Mouse (Mus musculus) kidney, embryonic 14.5 days (tissue): Measurements from ENCODE around the gene Taf9. TPM values are rescaled to one million over a fixed set of nuclear protein-coding genes. Genes with fewer than 3 reads are reported as not detected.

Source experiments
- ATAC-seq: fragments of 200-750 bp; cut with Nextera tagmentation; 2 replicates; pipeline ENCODE4 v1.8.0; 2017; ENCODE audit warnings: moderate number of reproducible peaks, mild to moderate bottlenecking, moderate TSS enrichment, moderate library complexity; ENCODE audit not compliant: low FRiP score, low TSS enrichment
- H3K27ac ChIP-seq: fragments of 300-500 bp; sonication (generic); 2 replicates; pipeline ENCODE4 v1.5.1; 2014; ENCODE audit warnings: low read depth, mild to moderate bottlenecking, low read length, moderate library complexity, mixed read lengths
- H3K27me3 ChIP-seq: fragments of 300-500 bp; sonication (generic); 2 replicates; pipeline ENCODE4 v1.6.1; 2014; ENCODE audit warnings: mild to moderate bottlenecking, low read length; ENCODE audit not compliant: control insufficient read depth, insufficient read depth
- H3K36me3 ChIP-seq: fragments of 300-500 bp; sonication (generic); 2 replicates; pipeline ENCODE4 v1.6.1; 2014; ENCODE audit warnings: low read length, mixed read lengths; ENCODE audit not compliant: control insufficient read depth, insufficient read depth
- H3K4me1 ChIP-seq: fragments of 300-500 bp; sonication (generic); 2 replicates; pipeline ENCODE4 v1.6.1; 2014; ENCODE audit warnings: low read length, mixed read lengths; ENCODE audit not compliant: control insufficient read depth, insufficient read depth
- H3K4me2 ChIP-seq: fragments of 300-500 bp; sonication (generic); replicated peaks from 2 replicates; pipeline ENCODE4 v1.6.1; 2014; ENCODE audit warnings: low read depth, mild to moderate bottlenecking, low read length
- H3K4me3 ChIP-seq: fragments of 300-500 bp; sonication (generic); 2 replicates; pipeline ENCODE4 v1.5.1; 2014; ENCODE audit warnings: mild to moderate bottlenecking, low read length
- H3K9ac ChIP-seq: fragments of 300-500 bp; sonication (generic); 2 replicates; pipeline ENCODE4 v1.6.1; 2014; ENCODE audit warnings: low read depth, mild to moderate bottlenecking, low read length, moderate library complexity
- H3K9me3 ChIP-seq: fragments of 300-500 bp; sonication (generic); 2 replicates; pipeline ENCODE4 v1.6.1; 2016; ENCODE audit warnings: low read length; ENCODE audit not compliant: control insufficient read depth
- WGBS: fragments of 180-500 bp; shearing (Covaris S2); extraction: QIAGEN DNeasy Blood & Tissue Kit; methylation state at CpG from one replicate; pipeline ENCODE4 v1.1.7; 2014; 5-methylcytosine and 5-hydroxymethylcytosine counted together
- polyA plus RNA-seq: library from polyadenylated mRNA; unstranded; fragments of >200 nt; fragmentation: Nextera tagmentation; extraction: Ambion mirVana; gene quantifications from 2 replicates; pipeline ENCODE4 v1.2.1, GENCODE M21; 2014

Gene Taf9
- polyA plus RNA-seq, 1 experiment from 2014 or later = 16.7 TPM

DNA sequence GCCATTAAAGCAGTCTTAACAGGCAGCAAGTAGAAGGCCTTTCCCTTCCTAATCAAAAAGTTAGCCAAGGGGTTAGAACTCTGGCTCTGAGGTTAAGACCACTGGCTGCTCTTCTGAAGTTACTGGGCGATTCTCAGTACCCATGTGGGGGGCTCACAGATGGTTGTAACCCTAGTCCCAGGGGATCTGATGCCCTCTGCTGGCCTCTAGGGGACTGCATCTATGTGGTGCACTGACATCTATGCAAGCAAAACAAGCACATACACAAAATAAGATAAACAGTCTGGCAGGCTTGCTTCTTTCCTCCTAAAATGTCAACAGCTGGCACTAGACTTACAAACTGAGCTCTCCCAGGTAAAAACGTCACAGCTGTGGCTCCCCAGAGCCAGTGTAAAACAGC is 38.5 kb upstream of the Taf9 start:
- Histone ChIP-seq H3K4me1 (no peaks in the 10 kb centered on the region), H3K4me2 (no peak overlapping the region), H3K9ac (no peak overlapping the region), H3K36me3 (peaks cover 6% of the 10 kb centered on the region; the same call in 1 of the 2 replicates), H3K9me3 (peaks cover under 1% of the 10 kb centered on the region; the same call in 1 of the 2 replicates), H3K4me3 (no peak overlapping the region), H3K27ac (no peak overlapping the region), H3K27me3 (peaks cover 9% of the 10 kb centered on the region; the same call in 1 of the 2 replicates)
- 62% methylated on average over 2 of the region's 2 CpGs for WGBS
- ATAC-seq = no peak

DNA sequence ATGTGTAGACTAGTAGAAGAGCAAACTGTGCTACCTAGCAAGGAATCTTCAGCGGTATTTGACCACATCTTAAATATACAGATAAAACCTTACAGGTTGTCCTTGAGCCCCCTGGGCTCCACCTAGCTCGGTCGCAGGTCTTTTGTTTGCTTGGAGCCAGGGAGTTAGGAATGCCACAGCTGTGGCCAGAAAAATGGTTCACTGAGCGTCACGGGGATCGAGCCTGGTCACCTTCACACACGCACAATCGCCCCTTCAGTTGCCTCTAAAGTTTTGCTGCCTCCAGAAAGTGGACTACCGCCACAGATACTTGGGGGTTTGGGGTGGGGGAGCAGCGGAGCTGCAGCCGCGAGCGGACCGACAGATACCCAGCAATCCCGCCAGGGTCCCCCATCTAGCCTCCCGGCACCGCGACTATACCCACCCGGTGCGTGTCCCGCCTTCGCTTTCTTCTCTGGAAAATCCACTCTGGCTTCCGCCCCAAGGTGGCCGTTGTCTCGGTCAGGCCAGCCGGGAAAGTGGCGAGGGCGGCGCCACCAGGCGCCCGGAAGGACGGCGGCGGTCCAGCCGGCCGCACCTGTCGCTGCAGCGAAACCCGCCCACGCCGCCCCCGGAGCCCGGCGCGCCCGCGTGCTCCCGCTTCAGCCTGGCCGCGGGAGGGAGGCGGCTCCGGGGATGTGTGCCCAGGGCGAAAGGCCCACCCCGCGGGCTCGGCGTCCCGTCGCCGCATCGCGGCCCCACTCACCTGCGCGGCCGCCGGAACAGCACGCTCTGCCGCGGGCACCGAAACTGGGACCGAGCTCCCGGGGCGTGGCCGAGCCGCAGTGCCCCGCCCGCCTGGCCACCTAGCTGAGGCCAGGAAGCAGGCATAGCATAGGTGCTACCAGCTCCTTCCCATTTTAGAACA is 34.9 kb upstream of the Taf9 start, which contains the start of gene Marveld2:
Gene Marveld2, minus strand, starts transcription at position 791 of the 907 bp plus-strand sequence.
- H3K9me3 ChIP-seq = no peaks in the 10 kb centered on the region
- 2% methylated on average over 62 of the region's 77 CpGs for WGBS
- no peaks in the 10 kb centered on the region for H3K4me1 ChIP-seq
- ATAC-seq = peak; percentile 87
- peaks cover 19% of the 10 kb centered on the region; the same call in 1 of the 2 replicates for H3K36me3 ChIP-seq
- H3K9ac ChIP-seq = peak within 1 kb of the TSS; percentile 63
- peak within 1 kb of the TSS; percentile 62 for H3K4me3 ChIP-seq
- H3K27ac ChIP-seq = peak within 1 kb of the TSS; percentile 32; the same call in 1 of the 2 replicates
- peak within 1 kb of the TSS; percentile 77 for H3K4me2 ChIP-seq
- peaks cover 9% of the 10 kb centered on the region; the same call in 1 of the 2 replicates for H3K27me3 ChIP-seq

DNA sequence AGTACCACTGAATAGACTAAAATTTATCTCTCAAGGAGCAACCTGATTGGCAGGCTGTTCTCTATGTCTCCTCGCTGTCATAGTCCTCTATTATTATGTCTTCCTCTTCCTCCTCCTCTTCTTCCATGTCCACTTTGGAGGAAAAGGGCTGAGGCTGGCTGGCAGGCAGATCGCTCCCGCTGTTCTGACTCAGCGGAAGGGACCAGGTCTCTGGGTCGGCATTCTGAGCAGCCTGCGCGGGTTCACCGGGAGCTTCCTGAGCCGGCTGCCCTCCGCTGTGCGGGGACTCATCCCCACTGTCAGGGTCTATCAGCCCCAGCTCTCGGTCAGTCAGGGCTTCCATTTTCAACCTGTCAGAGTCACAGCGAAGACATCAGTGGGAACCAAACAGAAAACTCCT is 33.8 kb upstream of the Taf9 start:
- peaks cover 30% of the 10 kb centered on the region for H3K36me3 ChIP-seq
- H3K4me3 ChIP-seq = no peak overlapping the region
- no peaks in the 10 kb centered on the region for H3K4me1 ChIP-seq
- 83% methylated on average over 13 of the region's 13 CpGs for WGBS
- no peak overlapping the region for H3K27ac ChIP-seq
- H3K9ac ChIP-seq = no peak overlapping the region
- H3K9me3 ChIP-seq = no peaks in the 10 kb centered on the region
- H3K4me2 ChIP-seq = no peak overlapping the region
- no peak for ATAC-seq
- H3K27me3 ChIP-seq = peaks cover 9% of the 10 kb centered on the region; the same call in 1 of the 2 replicates

- H3K27ac ChIP-seq = no peak overlapping the region
- H3K4me2 ChIP-seq = no peak overlapping the region
- H3K4me1 ChIP-seq = no peaks in the 10 kb centered on the region
- no peak overlapping the region for H3K9ac ChIP-seq
- H3K4me3 ChIP-seq = no peak overlapping the region
- no peak for ATAC-seq
- H3K9me3 ChIP-seq = no peaks in the 10 kb centered on the region
- H3K36me3 ChIP-seq = peaks cover 60% of the 10 kb centered on the region
- WGBS = 85% methylated on average over 4 of the region's 4 CpGs
- peaks cover 4% of the 10 kb centered on the region; the same call in 1 of the 2 replicates for H3K27me3 ChIP-seq
Measured at GRCm38 (mm10) chr13:100622241-100622640, 29.1 kb upstream of the Taf9 start.

DNA sequence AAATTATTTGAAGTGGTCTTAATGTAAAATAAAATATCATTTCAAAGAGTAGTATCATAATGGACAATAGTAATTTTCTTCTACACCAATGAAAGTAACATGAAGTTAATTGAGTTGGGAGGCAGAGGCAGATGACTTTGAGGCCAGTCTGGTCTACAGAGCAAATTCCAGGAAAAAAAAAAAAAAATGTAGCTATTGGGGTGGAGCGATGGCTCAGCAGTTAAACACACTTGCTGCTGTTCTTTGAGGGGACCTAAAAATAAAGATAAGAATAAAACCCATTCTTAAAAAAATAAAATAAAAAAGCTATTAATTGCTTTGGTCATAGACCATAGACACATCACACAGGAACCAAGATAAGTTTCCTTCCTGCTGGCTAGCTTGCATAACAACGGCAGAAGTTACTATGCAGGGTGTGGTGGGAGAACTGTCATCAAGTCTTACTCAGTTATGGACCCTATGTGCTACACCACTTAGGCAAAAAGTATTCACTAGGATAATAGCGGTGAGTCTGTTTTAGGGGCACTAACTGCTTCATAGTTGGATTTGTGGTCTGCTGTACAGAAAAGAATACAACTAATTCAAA is 17.2 kb upstream of the Taf9 start:
- H3K27me3 ChIP-seq = no peaks in the 10 kb centered on the region
- WGBS = 90% methylated on average over 3 of the region's 3 CpGs
- H3K9ac ChIP-seq = no peak overlapping the region
- no peaks in the 10 kb centered on the region for H3K9me3 ChIP-seq
- no peak overlapping the region for H3K4me3 ChIP-seq
- H3K36me3 ChIP-seq = peaks cover 68% of the 10 kb centered on the region
- H3K27ac ChIP-seq = no peak overlapping the region
- no peaks in the 10 kb centered on the region for H3K4me1 ChIP-seq
- ATAC-seq = no peak
- H3K4me2 ChIP-seq = no peak overlapping the region

GRCm38 (mm10) chr13:100642471-100643209 is 8.7 kb upstream of the Taf9 start:
- no peaks in the 10 kb centered on the region for H3K4me1 ChIP-seq
- no peak overlapping the region for H3K27ac ChIP-seq
- H3K27me3 ChIP-seq = no peaks in the 10 kb centered on the region
- H3K4me3 ChIP-seq = no peak overlapping the region
- 93% methylated on average over 4 of the region's 4 CpGs for WGBS
- no peak overlapping the region for H3K9ac ChIP-seq
- no peak for ATAC-seq
- peaks cover 67% of the 10 kb centered on the region for H3K36me3 ChIP-seq
- no peaks in the 10 kb centered on the region for H3K9me3 ChIP-seq
- no peak overlapping the region for H3K4me2 ChIP-seq

GRCm38 (mm10) chr13:100648223-100648622 is 3.2 kb upstream of the Taf9 start:
- 93% methylated on average over 8 of the region's 8 CpGs for WGBS
- Histone ChIP-seq H3K4me1 (peaks cover 7% of the 10 kb centered on the region; the same call in 1 of the 2 replicates), H3K27ac (no peak overlapping the region), H3K9ac (no peak overlapping the region), H3K4me3 (no peak overlapping the region), H3K4me2 (no peak overlapping the region), H3K27me3 (no peaks in the 10 kb centered on the region), H3K9me3 (no peaks in the 10 kb centered on the region), H3K36me3 (peaks cover 38% of the 10 kb centered on the region)
- no peak for ATAC-seq

DNA sequence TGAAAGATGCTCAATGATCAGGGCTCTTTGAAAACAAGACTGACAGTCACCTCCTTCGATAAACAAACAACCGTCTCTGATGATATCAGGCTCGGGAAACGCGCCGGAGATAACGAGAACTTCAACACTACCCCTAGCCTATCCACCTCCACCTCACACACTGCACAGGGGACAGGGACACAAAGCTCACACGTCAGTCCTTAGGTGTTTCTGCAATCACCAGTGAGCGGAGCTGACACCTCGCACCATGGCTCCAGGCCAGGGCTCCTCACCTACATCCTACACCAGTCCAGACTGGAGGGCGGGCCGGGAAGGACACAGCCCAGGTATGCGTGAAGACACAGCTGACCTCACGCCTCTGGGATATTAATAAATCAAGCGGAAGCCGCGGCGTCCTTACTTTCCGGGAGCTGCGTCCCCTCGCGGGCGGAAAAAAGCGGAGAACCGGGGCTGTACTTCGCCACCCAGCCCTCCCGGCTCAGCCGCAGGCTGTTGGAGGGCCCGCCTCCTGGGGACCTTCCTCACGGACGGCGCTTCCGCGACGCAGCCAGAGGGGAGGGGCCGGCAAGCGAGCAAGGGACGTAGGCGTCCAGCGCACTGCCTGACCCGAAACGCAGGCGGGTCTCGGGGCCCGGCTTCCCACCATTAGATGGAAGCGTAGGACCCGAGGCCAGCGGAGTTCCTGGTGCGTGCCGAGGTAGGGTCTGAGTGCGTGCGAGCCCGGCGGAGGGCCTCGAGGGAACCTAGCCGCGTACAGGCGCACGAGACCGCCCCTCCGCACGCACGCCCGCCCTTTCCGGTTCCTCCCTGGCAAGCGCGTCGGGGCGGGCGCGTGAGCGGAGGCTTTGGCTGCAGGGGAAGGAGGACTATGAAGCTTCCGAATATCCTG is 585 bp upstream of the Taf9 start, which contains the start of the genes Ak6 and Rad17:
Gene Ak6, plus strand, starts transcription at position 430 of the 889 bp plus-strand sequence.
Gene Rad17, minus strand, starts transcription at position 502 of the 889 bp plus-strand sequence.
- Histone ChIP-seq H3K4me1 (peaks cover 7% of the 10 kb centered on the region; the same call in 1 of the 2 replicates), H3K27ac (peak within 1 kb of the TSS; percentile 77), H3K4me2 (peak within 1 kb of the TSS; percentile 64), H3K9ac (peak within 1 kb of the TSS; percentile 82), H3K27me3 (no peaks in the 10 kb centered on the region), H3K4me3 (peak within 1 kb of the TSS; percentile 61), H3K36me3 (peaks cover 17% of the 10 kb centered on the region), H3K9me3 (no peaks in the 10 kb centered on the region)
- WGBS = under 1% methylated on average over 65 of the region's 73 CpGs
- ATAC-seq = peak; percentile 98
